Mouse (Mus musculus) cerebellum, adult 2 months (tissue): Measurements from ENCODE around the gene Prss45.

ENCODE experiments used
- CTCF ChIP-seq: fragments of 200-500 bp; IDR thresholded peaks from 2 replicates; pipeline ENCODE4 v1.5.1; 2011; ENCODE audit warnings: low read depth, mild to moderate bottlenecking, control low read depth, low read length, moderate library complexity, borderline replicate concordance; ENCODE audit not compliant: insufficient read depth
- POLR2A ChIP-seq: fragments of 200-500 bp; IDR thresholded peaks from 2 replicates; pipeline ENCODE4 v1.6.1; 2011; ENCODE audit warnings: low read length, control low read depth, borderline replicate concordance; ENCODE audit not compliant: insufficient read depth

GRCm38 (mm10) chr9:110797866-110798265 lies 36.5 kb upstream of the Prss45 start, which contains the start of gene Prss42:
- TF ChIP-seq CTCF, result no peak
- no peak for TF ChIP-seq POLR2A
